Mouse (Mus musculus) erythroblast, embryonic 14.5 days (primary cell): Measurements from ENCODE around the gene Trak1. TPM values are rescaled to one million over a fixed set of nuclear protein-coding genes. Genes with fewer than 3 reads are reported as not detected.

ENCODE experiments used
- H3K27me3 ChIP-seq: 2 replicates; pipeline ENCODE4 v1.6.1; 2012; ENCODE audit warnings: inconsistent platforms; ENCODE audit not compliant: control insufficient read depth
- H3K36me3 ChIP-seq: 2 replicates; pipeline ENCODE4 v1.6.1; 2012; ENCODE audit warnings: mild to moderate bottlenecking, inconsistent platforms; ENCODE audit not compliant: control insufficient read depth
- H3K4me1 ChIP-seq: 2 replicates; pipeline ENCODE4 v1.6.1; 2012; ENCODE audit warnings: inconsistent platforms; ENCODE audit not compliant: control insufficient read depth
- H3K4me3 ChIP-seq: replicated peaks from 2 replicates; pipeline ENCODE3; 2012; ENCODE audit warnings: moderate library complexity, mild to moderate bottlenecking, inconsistent platforms
- H3K9me3 ChIP-seq: 2 replicates; pipeline ENCODE4 v1.6.1; 2012; ENCODE audit warnings: low read length, inconsistent platforms, mixed read lengths; ENCODE audit not compliant: control insufficient read depth
- GATA1 ChIP-seq: IDR thresholded peaks from 2 replicates; pipeline ENCODE4 v1.6.1; 2012; ENCODE audit warnings: low read length, inconsistent platforms, mixed read lengths
- TAL1 ChIP-seq: IDR thresholded peaks from 3 replicates; pipeline ENCODE4 v1.6.1; 2012; ENCODE audit warnings: low read length, inconsistent platforms, mixed read lengths
- polyA plus RNA-seq: library from polyadenylated mRNA; stranded (reverse); fragments of >175 nt; gene quantifications from 2 replicates; pipeline ENCODE4 v1.2.3, GENCODE M21; 2012

Gene Trak1
- polyA plus RNA-seq, 1 experiment, result 1.2 TPM

- H3K4me3 ChIP-seq, result no peak overlapping the region
- H3K27me3 ChIP-seq, result no peaks in the 10 kb centered on the region
- H3K36me3 ChIP-seq, result no peaks in the 10 kb centered on the region; the same call in 1 of the 2 replicates
- H3K9me3 ChIP-seq, result no peaks in the 10 kb centered on the region
- TF ChIP-seq GATA1 (no peak), TAL1 (no peak)
- peaks cover 20% of the 10 kb centered on the region for H3K4me1 ChIP-seq
These were observed 60.4 kb downstream of the Trak1 start for GRCm38 (mm10) chr9:121357582-121358275.

DNA sequence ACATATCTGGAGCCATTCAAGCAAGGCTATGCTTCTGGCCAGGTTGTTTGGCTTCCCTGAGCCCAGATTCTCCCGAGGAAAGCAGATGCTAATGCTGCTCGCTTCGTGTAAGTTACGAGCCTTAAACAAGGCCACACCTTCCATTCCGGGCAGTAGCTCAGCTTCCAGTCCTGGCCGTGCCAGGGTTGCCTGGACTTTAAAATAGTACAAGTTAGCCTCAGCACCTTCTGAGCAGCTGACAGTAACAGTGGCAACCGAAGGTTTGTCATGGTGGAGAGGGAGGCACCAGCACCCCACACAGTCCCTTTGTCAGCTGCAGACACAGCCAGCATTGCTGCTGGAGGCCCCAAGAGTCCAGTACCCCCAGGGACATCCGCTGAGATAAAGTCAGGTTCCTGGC, 61.1 kb downstream of the Trak1 start:
- Histone ChIP-seq H3K4me1 (peaks cover 18% of the 10 kb centered on the region), H3K27me3 (no peaks in the 10 kb centered on the region), H3K4me3 (no peak overlapping the region), H3K36me3 (no peaks in the 10 kb centered on the region; the same call in 1 of the 2 replicates), H3K9me3 (no peaks in the 10 kb centered on the region)
- no peak for TF ChIP-seq GATA1
- TF ChIP-seq TAL1, result no peak

- H3K4me1 ChIP-seq, result peaks cover 18% of the 10 kb centered on the region
- H3K9me3 ChIP-seq, result no peaks in the 10 kb centered on the region
- peaks cover 6% of the 10 kb centered on the region for H3K36me3 ChIP-seq
- TF ChIP-seq GATA1 (no peak), TAL1 (no peak)
- no peak overlapping the region for H3K4me3 ChIP-seq
- H3K27me3 ChIP-seq, result no peaks in the 10 kb centered on the region
These were observed 62.1 kb downstream of the Trak1 start for GRCm38 (mm10) chr9:121359266-121359972.

DNA sequence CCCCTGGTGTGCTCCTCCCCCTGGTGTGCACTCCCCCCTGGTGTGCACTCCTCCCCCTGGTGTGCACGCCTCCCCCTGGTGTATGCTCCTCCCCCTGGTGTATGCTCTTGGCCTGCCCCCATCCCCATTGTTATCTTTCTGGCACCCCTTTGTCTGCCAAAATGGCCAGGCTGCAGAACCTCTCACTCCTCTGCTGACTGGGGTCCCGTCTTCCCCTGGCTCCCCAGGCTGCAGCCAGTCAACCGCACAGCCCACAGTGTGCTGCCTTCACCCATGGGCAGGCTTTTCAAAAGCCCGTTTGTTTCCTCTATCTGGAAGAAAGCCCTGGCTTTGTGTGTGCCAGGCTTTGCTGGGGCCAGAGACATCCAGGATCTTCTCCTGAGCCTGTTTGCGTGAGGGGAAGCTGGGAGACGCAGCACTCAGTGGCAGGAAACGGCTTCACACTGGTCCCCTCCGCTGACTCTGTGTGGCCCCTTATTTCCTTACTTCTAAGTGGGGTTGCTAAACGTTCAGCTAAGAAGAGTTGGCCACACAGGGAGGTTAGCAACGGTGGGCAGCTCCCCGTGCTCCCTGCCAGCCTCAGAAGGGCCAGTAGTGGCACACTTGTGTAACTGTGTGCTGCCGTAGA, 63.1 kb downstream of the Trak1 start:
- Histone ChIP-seq H3K4me3 (peak overlapping the region; percentile 11), H3K27me3 (no peaks in the 10 kb centered on the region), H3K36me3 (peaks cover 16% of the 10 kb centered on the region), H3K4me1 (peaks cover 18% of the 10 kb centered on the region), H3K9me3 (no peaks in the 10 kb centered on the region)
- no peak for TF ChIP-seq GATA1
- no peak for TF ChIP-seq TAL1

DNA sequence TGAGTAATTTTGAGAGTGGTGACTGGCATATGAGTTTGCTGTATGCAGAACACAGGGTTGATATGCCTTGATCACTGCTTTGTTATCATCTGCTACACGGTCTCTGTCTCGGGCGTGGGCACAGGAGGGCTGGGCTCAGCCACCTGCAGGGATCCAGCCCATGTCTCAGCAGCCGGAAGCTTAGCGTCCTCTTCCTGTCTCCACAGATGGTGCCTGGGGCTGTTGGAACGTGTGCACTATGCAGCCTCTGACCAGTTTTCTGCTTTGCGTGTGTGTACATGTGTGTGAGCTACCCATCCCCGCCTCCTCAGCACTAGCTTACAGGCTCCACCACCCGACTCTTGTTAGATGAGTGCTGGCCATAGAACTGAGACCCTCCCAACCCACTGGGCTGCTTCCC, 63.7 kb downstream of the Trak1 start:
- peaks cover 18% of the 10 kb centered on the region for H3K4me1 ChIP-seq
- no peaks in the 10 kb centered on the region for H3K9me3 ChIP-seq
- H3K4me3 ChIP-seq, result peak overlapping the region; percentile 11
- H3K36me3 ChIP-seq, result peaks cover 17% of the 10 kb centered on the region
- TF ChIP-seq GATA1 (no peak), TAL1 (no peak)
- no peaks in the 10 kb centered on the region for H3K27me3 ChIP-seq

- Histone ChIP-seq H3K4me1 (peaks cover 20% of the 10 kb centered on the region), H3K36me3 (peaks cover 17% of the 10 kb centered on the region), H3K4me3 (no peak overlapping the region), H3K27me3 (no peaks in the 10 kb centered on the region), H3K9me3 (no peaks in the 10 kb centered on the region)
- TF ChIP-seq GATA1, result no peak
- TF ChIP-seq TAL1, result no peak
These were observed 66.6 kb downstream of the Trak1 start for GRCm38 (mm10) chr9:121363932-121364331.

GRCm38 (mm10) chr9:121366135-121366863, 69.0 kb downstream of the Trak1 start:
- TF ChIP-seq TAL1, result no peak
- no peak for TF ChIP-seq GATA1
- peaks cover 5% of the 10 kb centered on the region; the same call in 1 of the 2 replicates for H3K27me3 ChIP-seq
- no peaks in the 10 kb centered on the region for H3K9me3 ChIP-seq
- no peak overlapping the region for H3K4me3 ChIP-seq
- peaks cover 14% of the 10 kb centered on the region for H3K4me1 ChIP-seq
- H3K36me3 ChIP-seq, result peaks cover 17% of the 10 kb centered on the region

DNA sequence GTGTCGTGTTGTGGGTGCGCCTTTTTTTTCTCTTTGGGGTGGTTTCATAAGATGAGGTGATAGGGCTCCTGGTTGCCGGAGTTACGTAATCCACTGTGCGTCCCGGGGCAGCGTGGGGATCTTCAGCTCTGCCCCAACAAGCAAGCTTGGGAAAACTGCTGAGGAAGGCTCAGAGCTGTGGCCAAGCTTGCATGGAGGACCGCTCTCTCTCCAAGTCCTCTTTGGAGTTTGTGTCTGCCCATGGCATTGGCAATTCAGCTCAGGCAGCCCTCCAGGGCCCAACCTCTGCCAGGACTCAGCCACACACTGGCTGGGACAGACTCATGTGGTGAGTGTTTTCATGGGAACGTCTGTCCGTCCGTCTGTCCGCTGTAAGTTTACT, 69.6 kb downstream of the Trak1 start:
- Histone ChIP-seq H3K4me3 (no peak overlapping the region), H3K36me3 (peaks cover 17% of the 10 kb centered on the region)
- TF ChIP-seq GATA1 (no peak), TAL1 (no peak)

GRCm38 (mm10) chr9:121369573-121369972, 72.3 kb downstream of the Trak1 start:
- Histone ChIP-seq H3K4me1 (peaks cover 25% of the 10 kb centered on the region), H3K9me3 (no peaks in the 10 kb centered on the region), H3K27me3 (peaks cover 5% of the 10 kb centered on the region; the same call in 1 of the 2 replicates), H3K36me3 (peaks cover 10% of the 10 kb centered on the region), H3K4me3 (no peak overlapping the region)
- no peak for TF ChIP-seq TAL1
- TF ChIP-seq GATA1, result no peak

More for the DNA sequence above, 69.6 kb downstream of the Trak1 start:
- Histone ChIP-seq H3K9me3 (no peaks in the 10 kb centered on the region), H3K4me1 (peaks cover 19% of the 10 kb centered on the region), H3K27me3 (peaks cover 5% of the 10 kb centered on the region; the same call in 1 of the 2 replicates)
